Mouse (Mus musculus): ENCODE measurements at regions not wholly inside any gene's neighbourhood (a gene's known extent, or its start where the extent isn't known, plus 50 kb on each side); places are given as distances from the start of the nearest gene placed in this dataset.
"Not testable (repeated sequence)": the region's sequence is repeated elsewhere in the genome, so short reads cannot be mapped to it uniquely, and the experiment has no call there.

GRCm38 (mm10) chr8:12451857-12452256 lies 56.8 kb downstream of the Sox1 start:
- no peaks in the 10 kb centered on the region for H3K36me3 ChIP-seq
- no peaks in the 10 kb centered on the region for H3K9me3 ChIP-seq
- H3K4me1 ChIP-seq, result no peaks in the 10 kb centered on the region
- DNase-seq (ENCODE audit: low spot score), result no peak
- no peak overlapping the region for H3K27ac ChIP-seq
- 63% methylated on average over 8 of the region's 8 CpGs for whole genome bisulfite sequencing
- H3K4me3 ChIP-seq, result no peak overlapping the region
- H3K27me3 ChIP-seq (ENCODE audit: insufficient read depth, poor library complexity, severe bottlenecking), result peaks cover 50% of the 10 kb centered on the region

- 85% methylated on average over 3 of the region's 3 CpGs for WGBS
- not testable (repeated sequence) for H3K4me1 ChIP-seq; H3K36me3 ChIP-seq; H3K4me3 ChIP-seq; H3K9me3 ChIP-seq; DNase-seq (ENCODE audit: low spot score); H3K27ac ChIP-seq
- H3K27me3 ChIP-seq (ENCODE audit: insufficient read depth, poor library complexity, severe bottlenecking), result peaks cover 52% of the 10 kb centered on the region
Measured at GRCm38 (mm10) chr8:12455376-12455775, 60.3 kb downstream of the Sox1 start.

- no peaks in the 10 kb centered on the region for H3K36me3 ChIP-seq
- H3K27ac ChIP-seq, result no peak overlapping the region
- no peak for DNase-seq (ENCODE audit: low spot score)
- 73% methylated on average over 1 of the region's 1 CpGs for WGBS
- no peaks in the 10 kb centered on the region for H3K4me1 ChIP-seq
- H3K9me3 ChIP-seq, result no peaks in the 10 kb centered on the region
- H3K27me3 ChIP-seq (ENCODE audit: insufficient read depth, poor library complexity, severe bottlenecking), result peaks cover 55% of the 10 kb centered on the region
- H3K4me3 ChIP-seq, result no peak overlapping the region
Measured at GRCm38 (mm10) chr8:12456326-12456725, 61.2 kb downstream of the Sox1 start.

- no peak overlapping the region for H3K27ac ChIP-seq
- no peak for DNase-seq (ENCODE audit: low spot score)
- no peaks in the 10 kb centered on the region for H3K4me1 ChIP-seq
- H3K4me3 ChIP-seq, result no peak overlapping the region
- H3K9me3 ChIP-seq, result no peaks in the 10 kb centered on the region
- no peaks in the 10 kb centered on the region for H3K36me3 ChIP-seq
- H3K27me3 ChIP-seq (ENCODE audit: insufficient read depth, poor library complexity, severe bottlenecking), result peaks cover 50% of the 10 kb centered on the region
- WGBS, result 65% methylated on average over 7 of the region's 7 CpGs
Measured at GRCm38 (mm10) chr8:12457015-12457414, 61.9 kb downstream of the Sox1 start.

GRCm38 (mm10) chr8:12466845-12467244 lies 71.8 kb downstream of the Sox1 start:
- H3K27me3 ChIP-seq (ENCODE audit: insufficient read depth, poor library complexity, severe bottlenecking), result peaks cover 71% of the 10 kb centered on the region
- no peaks in the 10 kb centered on the region for H3K4me1 ChIP-seq
- no peaks in the 10 kb centered on the region for H3K36me3 ChIP-seq
- WGBS, result 81% methylated on average over 7 of the region's 7 CpGs
- no peak for DNase-seq (ENCODE audit: low spot score)
- H3K27ac ChIP-seq, result no peak overlapping the region
- no peaks in the 10 kb centered on the region for H3K9me3 ChIP-seq
- no peak overlapping the region for H3K4me3 ChIP-seq

GRCm38 (mm10) chr8:12467386-12468326 lies 72.6 kb downstream of the Sox1 start:
- Histone ChIP-seq H3K27me3 (ENCODE audit: insufficient read depth, poor library complexity, severe bottlenecking) (peaks cover 77% of the 10 kb centered on the region), H3K27ac (no peak overlapping the region), H3K4me1 (no peaks in the 10 kb centered on the region), H3K36me3 (no peaks in the 10 kb centered on the region), H3K4me3 (no peak overlapping the region), H3K9me3 (no peaks in the 10 kb centered on the region)
- no peak for DNase-seq (ENCODE audit: low spot score)
- WGBS, result 76% methylated on average over 36 of the region's 36 CpGs

GRCm38 (mm10) chr8:12477449-12478401 lies 82.6 kb downstream of the Sox1 start:
- WGBS, result 10% methylated on average over 39 of the region's 39 CpGs
- no peak overlapping the region for H3K27ac ChIP-seq
- H3K36me3 ChIP-seq, result no peaks in the 10 kb centered on the region

GRCm38 (mm10) chr8:12481918-12482317 lies 86.8 kb downstream of the Sox1 start:
- Histone ChIP-seq H3K27me3 (ENCODE audit: insufficient read depth, poor library complexity, severe bottlenecking) (peaks cover 98% of the 10 kb centered on the region), H3K27ac (no peak overlapping the region), H3K4me1 (no peaks in the 10 kb centered on the region)

More at GRCm38 (mm10) chr8:12477449-12478401, 82.6 kb downstream of the Sox1 start:
- peak overlapping the region; percentile 50 for H3K4me3 ChIP-seq
- H3K9me3 ChIP-seq, result no peaks in the 10 kb centered on the region
- peaks cover 90% of the 10 kb centered on the region for H3K27me3 ChIP-seq (ENCODE audit: insufficient read depth, poor library complexity, severe bottlenecking)
- no peaks in the 10 kb centered on the region for H3K4me1 ChIP-seq
- no peak for DNase-seq (ENCODE audit: low spot score)

GRCm38 (mm10) chr8:12483551-12483950 lies 88.5 kb downstream of the Sox1 start:
- Histone ChIP-seq H3K4me3 (no peak overlapping the region), H3K27me3 (ENCODE audit: insufficient read depth, poor library complexity, severe bottlenecking) (peaks cover 95% of the 10 kb centered on the region), H3K9me3 (no peaks in the 10 kb centered on the region), H3K27ac (no peak overlapping the region), H3K36me3 (no peaks in the 10 kb centered on the region), H3K4me1 (no peaks in the 10 kb centered on the region)
- WGBS, result 79% methylated on average over 3 of the region's 3 CpGs
- no peak for DNase-seq (ENCODE audit: low spot score)

More at GRCm38 (mm10) chr8:12481918-12482317, 86.8 kb downstream of the Sox1 start:
- Histone ChIP-seq H3K4me3 (no peak overlapping the region), H3K9me3 (no peaks in the 10 kb centered on the region), H3K36me3 (no peaks in the 10 kb centered on the region)
- no peak for DNase-seq (ENCODE audit: low spot score)
- WGBS, result 85% methylated on average over 14 of the region's 14 CpGs

- H3K27me3 ChIP-seq (ENCODE audit: insufficient read depth, poor library complexity, severe bottlenecking), result peaks cover 87% of the 10 kb centered on the region
- DNase-seq (ENCODE audit: low spot score), result no peak
- no peaks in the 10 kb centered on the region for H3K36me3 ChIP-seq
- 79% methylated on average over 7 of the region's 7 CpGs for WGBS
- no peaks in the 10 kb centered on the region for H3K4me1 ChIP-seq
- H3K4me3 ChIP-seq, result no peak overlapping the region
- H3K9me3 ChIP-seq, result no peaks in the 10 kb centered on the region
- no peak overlapping the region for H3K27ac ChIP-seq
Measured at GRCm38 (mm10) chr8:12485326-12485725, 87.5 kb upstream of the Spaca7 start.

GRCm38 (mm10) chr8:12486331-12487061 lies 86.3 kb upstream of the Spaca7 start:
- Histone ChIP-seq H3K9me3 (no peaks in the 10 kb centered on the region), H3K4me1 (no peaks in the 10 kb centered on the region), H3K27me3 (ENCODE audit: insufficient read depth, poor library complexity, severe bottlenecking) (peaks cover 75% of the 10 kb centered on the region), H3K4me3 (no peak overlapping the region), H3K36me3 (no peaks in the 10 kb centered on the region), H3K27ac (no peak overlapping the region)
- WGBS, result 72% methylated on average over 22 of the region's 22 CpGs
- no peak for DNase-seq (ENCODE audit: low spot score)

- H3K4me3 ChIP-seq, result no peak overlapping the region
- WGBS, result 47% methylated on average over 11 of the region's 11 CpGs
- no peaks in the 10 kb centered on the region for H3K36me3 ChIP-seq
- no peaks in the 10 kb centered on the region for H3K9me3 ChIP-seq
- no peak for DNase-seq (ENCODE audit: low spot score)
- H3K4me1 ChIP-seq, result no peaks in the 10 kb centered on the region
- peaks cover 68% of the 10 kb centered on the region for H3K27me3 ChIP-seq (ENCODE audit: insufficient read depth, poor library complexity, severe bottlenecking)
- H3K27ac ChIP-seq, result no peak overlapping the region
Measured at GRCm38 (mm10) chr8:12487201-12487600, 85.6 kb upstream of the Spaca7 start.
